Mouse (Mus musculus): Measurements from ENCODE around the gene Clcnkb.

Clcnkb gene

GRCm38 (mm10) chr4:141415924-141416323 is at the start of gene Clcnkb:
Clcnkb (minus strand) TSS chr4:141416014.
- no peak for DNase-seq (ENCODE audit: low read depth, low spot score)

- no peak for DNase-seq (ENCODE audit: low read depth, low spot score)
These were observed 48.9 kb upstream of the Clcnkb start for GRCm38 (mm10) chr4:141464722-141465121.

- DNase-seq (ENCODE audit: low read depth, low spot score) = no peak
These were observed 47.7 kb upstream of the Clcnkb start for GRCm38 (mm10) chr4:141463472-141463871.

GRCm38 (mm10) chr4:141461576-141461975 is 45.8 kb upstream of the Clcnkb start:
- no peak for DNase-seq (ENCODE audit: low read depth, low spot score)

GRCm38 (mm10) chr4:141461088-141461487 is 45.3 kb upstream of the Clcnkb start:
- no peak for DNase-seq (ENCODE audit: low read depth, low spot score)

- DNase-seq (ENCODE audit: low read depth, low spot score) = no peak
These were observed 44.7 kb upstream of the Clcnkb start for GRCm38 (mm10) chr4:141460481-141460880.

GRCm38 (mm10) chr4:141459766-141460165 is 44.0 kb upstream of the Clcnkb start:
- DNase-seq (ENCODE audit: low read depth, low spot score) = no peak

GRCm38 (mm10) chr4:141458888-141459287 is 43.1 kb upstream of the Clcnkb start:
- DNase-seq (ENCODE audit: low read depth, low spot score) = no peak

GRCm38 (mm10) chr4:141458236-141458635 is 42.4 kb upstream of the Clcnkb start:
- DNase-seq (ENCODE audit: low read depth, low spot score) = no peak

GRCm38 (mm10) chr4:141456193-141456938 is 40.6 kb upstream of the Clcnkb start:
- no peak for DNase-seq (ENCODE audit: low read depth, low spot score)

GRCm38 (mm10) chr4:141455526-141455925 is 39.7 kb upstream of the Clcnkb start:
- DNase-seq (ENCODE audit: low read depth, low spot score) = no peak

- no peak for DNase-seq (ENCODE audit: low read depth, low spot score)
These were observed 39.0 kb upstream of the Clcnkb start for GRCm38 (mm10) chr4:141454581-141455350.

- no peak for DNase-seq (ENCODE audit: low read depth, low spot score)
These were observed 36.2 kb upstream of the Clcnkb start for GRCm38 (mm10) chr4:141451916-141452450.

GRCm38 (mm10) chr4:141451251-141451650 is 35.4 kb upstream of the Clcnkb start:
- no peak for DNase-seq (ENCODE audit: low read depth, low spot score)

- no peak for DNase-seq (ENCODE audit: low read depth, low spot score)
These were observed 30.4 kb upstream of the Clcnkb start for GRCm38 (mm10) chr4:141446211-141446610.

- DNase-seq (ENCODE audit: low read depth, low spot score) = no peak
These were observed 29.5 kb upstream of the Clcnkb start for GRCm38 (mm10) chr4:141445328-141445720.

GRCm38 (mm10) chr4:141444451-141445327 is 28.9 kb upstream of the Clcnkb start, which contains the start of gene Zbtb17:
Zbtb17 (plus strand) TSS chr4:141444654.
- no peak for DNase-seq (ENCODE audit: low read depth, low spot score)

GRCm38 (mm10) chr4:141443641-141444429 is 28.0 kb upstream of the Clcnkb start:
- DNase-seq (ENCODE audit: low read depth, low spot score) = no peak

- DNase-seq (ENCODE audit: low read depth, low spot score) = no peak
These were observed 25.1 kb upstream of the Clcnkb start for GRCm38 (mm10) chr4:141440877-141441276.

- no peak for DNase-seq (ENCODE audit: low read depth, low spot score)
These were observed 23.4 kb upstream of the Clcnkb start for GRCm38 (mm10) chr4:141439083-141439803.

Data from WW6 (cell line).